Comparison of ENCODE assay signal across 7 mouse cellular contexts in the genomic region with DNA sequence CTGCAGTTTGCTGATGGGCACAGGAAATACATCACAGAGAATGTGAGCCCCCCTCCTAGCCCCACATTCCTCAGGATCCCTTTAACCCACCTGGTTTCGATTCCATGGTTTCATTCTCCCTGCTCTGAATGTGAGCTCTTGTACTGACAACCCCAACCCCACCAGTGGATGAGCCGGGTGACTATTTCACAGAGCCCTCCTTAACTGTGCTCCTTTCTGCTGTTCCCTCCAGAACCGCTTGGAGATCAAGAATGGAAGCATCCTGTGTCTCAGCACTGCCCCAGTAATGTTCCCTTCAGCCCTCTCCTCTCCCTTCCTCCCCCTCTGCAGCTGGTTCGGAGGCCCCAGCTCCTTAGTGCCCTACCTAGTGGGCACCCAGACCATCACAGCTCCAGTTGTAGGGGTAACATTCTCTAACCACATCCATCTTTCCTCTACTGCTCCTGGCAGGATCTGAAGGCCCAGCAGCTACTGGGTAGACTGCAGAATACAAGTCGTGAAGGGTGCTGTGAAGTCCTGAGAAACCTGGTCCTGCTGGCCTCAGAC. TPM values are rescaled to one million over a fixed set of nuclear protein-coding genes. Genes with fewer than 3 reads are reported as not detected.
DNase-seq lines count a peak whose midpoint lies in the region; ATAC-seq and TF ChIP-seq lines count a peak whose summit lies in the region.

No protein-coding gene starts in this region.

- DNase-seq in lung, adult 2 months, result no peak
- no peak for DNase-seq in lung, adult 18-20 months
- no peak for DNase-seq in adrenal gland, adult 18-20 months (ENCODE audit: low spot score in 2 of 2)
- DNase-seq in adrenal gland, postnatal 25 days, result no peak

- 35% methylated on average over 5 of the region's 5 CpGs for WGBS in lung, adult 2 months
- WGBS in embryonic facial prominence, embryonic 15.5 days, result 34% methylated on average over 5 of the region's 5 CpGs
- 34% methylated on average over 5 of the region's 5 CpGs for WGBS in intestine, embryonic 15.5 days
- 59% methylated on average over 5 of the region's 5 CpGs for WGBS in neural tube, embryonic 14.5 days

- no peaks in the 10 kb centered on the region for H3K9me3 ChIP-seq in embryonic facial prominence, embryonic 15.5 days (replicated peaks)
- H3K9me3 ChIP-seq in intestine, embryonic 15.5 days, result no peaks in the 10 kb centered on the region
- H3K9me3 ChIP-seq in neural tube, embryonic 14.5 days (ENCODE audit: control insufficient read depth, low read length), result no peaks in the 10 kb centered on the region

- H3K27me3 ChIP-seq in embryonic facial prominence, embryonic 15.5 days, result no peaks in the 10 kb centered on the region
- H3K27me3 ChIP-seq in intestine, embryonic 15.5 days (replicated peaks), result no peaks in the 10 kb centered on the region
- no peaks in the 10 kb centered on the region for H3K27me3 ChIP-seq in neural tube, embryonic 14.5 days (ENCODE audit: control insufficient read depth, insufficient read depth, low read length)

- peak overlapping the region; percentile 87; the same call in 1 of the 2 replicates for H3K27ac ChIP-seq in embryonic facial prominence, embryonic 15.5 days (replicated peaks)
- H3K27ac ChIP-seq in intestine, embryonic 15.5 days, result no peak overlapping the region
- no peak overlapping the region for H3K27ac ChIP-seq in neural tube, embryonic 14.5 days (ENCODE audit: low read depth, low read length)

- peak overlapping the region; percentile 47 for H3K9ac ChIP-seq in embryonic facial prominence, embryonic 15.5 days
- peak overlapping the region; percentile 55 for H3K9ac ChIP-seq in intestine, embryonic 15.5 days
- H3K9ac ChIP-seq in neural tube, embryonic 14.5 days (replicated peaks; ENCODE audit: low read depth, low read length), result no peak overlapping the region

- no peak for TF ChIP-seq POLR2A in lung, adult 2 months (IDR thresholded peaks at IDR 0.05; ENCODE audit: borderline replicate concordance, extremely low read depth, low read depth, low read length)

- peaks cover 4% of the 10 kb centered on the region for H3K4me1 ChIP-seq in lung, adult 2 months (ENCODE audit: control insufficient read depth, insufficient read depth, low read length)
- H3K4me1 ChIP-seq in embryonic facial prominence, embryonic 15.5 days, result peaks cover 29% of the 10 kb centered on the region
- H3K4me1 ChIP-seq in intestine, embryonic 15.5 days (replicated peaks), result peaks cover 23% of the 10 kb centered on the region
- peaks cover 12% of the 10 kb centered on the region; the same call in 1 of the 2 replicates for H3K4me1 ChIP-seq in neural tube, embryonic 14.5 days (ENCODE audit: control insufficient read depth, insufficient read depth, low read length)

- peaks cover 69% of the 10 kb centered on the region for H3K36me3 ChIP-seq in embryonic facial prominence, embryonic 15.5 days
- H3K36me3 ChIP-seq in intestine, embryonic 15.5 days, result peaks cover 36% of the 10 kb centered on the region
- peaks cover 29% of the 10 kb centered on the region for H3K36me3 ChIP-seq in neural tube, embryonic 14.5 days (ENCODE audit: control insufficient read depth, insufficient read depth, low read length)

- H3K4me2 ChIP-seq in embryonic facial prominence, embryonic 15.5 days (replicated peaks), result peak overlapping the region; percentile 74
- H3K4me2 ChIP-seq in intestine, embryonic 15.5 days (replicated peaks), result peak overlapping the region; percentile 66
- 0 out of 2 replicates have a peak overlapping the region, but pooled peaks have one; percentile 9 for H3K4me2 ChIP-seq in neural tube, embryonic 14.5 days (ENCODE audit: low read depth, low read length)

- H3K4me3 ChIP-seq in lung, adult 2 months (replicated peaks; ENCODE audit: extremely low read depth, low read depth, low read length), result peak overlapping the region; percentile 18
- H3K4me3 ChIP-seq in embryonic facial prominence, embryonic 15.5 days (replicated peaks), result peak overlapping the region; percentile 46
- H3K4me3 ChIP-seq in intestine, embryonic 15.5 days (replicated peaks), result peak overlapping the region; percentile 42
- H3K4me3 ChIP-seq in neural tube, embryonic 14.5 days (ENCODE audit: low read depth, low read length), result no peak overlapping the region

- peak; percentile 22; the same call in 1 of the 2 replicates for ATAC-seq in embryonic facial prominence, embryonic 15.5 days (ENCODE audit: insufficient number of reproducible peaks, low FRiP score, low TSS enrichment, low read depth)
- peak; percentile 16 for ATAC-seq in intestine, embryonic 15.5 days
- 0 out of 2 replicates have a peak, but pooled peaks have one; percentile 8 for ATAC-seq in neural tube, embryonic 14.5 days (ENCODE audit: low read depth)

- TF ChIP-seq CTCF in lung, adult 2 months (IDR thresholded peaks at IDR 0.05; ENCODE audit: insufficient read depth, low read length), result no peak

RNA-seq across cellular contexts. Expression of a gene that starts 0.8 kb away (rescaled TPM):
- polyA plus RNA-seq in lung, adult 2 months (2012; rRNA removed), result 39.2 and 50.3 TPM in 2 replicates
- polyA plus RNA-seq in embryonic facial prominence, embryonic 15.5 days (2015; fragmentation: Nextera tagmentation; extraction: Ambion mirVana), result 9.9 and 11.4 TPM in 2 replicates
- 18.3 and 21.2 TPM in 2 replicates for polyA plus RNA-seq in intestine, embryonic 15.5 days (2015; fragmentation: Nextera tagmentation; extraction: Ambion mirVana)
- polyA plus RNA-seq in neural tube, embryonic 14.5 days (2014; fragmentation: Nextera tagmentation; extraction: Ambion mirVana), result 0.77 and 1.3 TPM in 2 replicates
- 1 to 10 TPM; 4.5 to 6.9 TPM for total RNA-seq in adrenal gland, adult 18-20 months (2021)
- total RNA-seq in adrenal gland, postnatal 25 days (2021), result 3.9 and 9.8 TPM in 2 replicates

RNA-seq across cellular contexts. Expression of a gene that starts 8.8 kb away (rescaled TPM):
- polyA plus RNA-seq in lung, adult 2 months (2012; rRNA removed), result 109 and 127 TPM in 2 replicates
- 67.9 and 79.6 TPM in 2 replicates for polyA plus RNA-seq in embryonic facial prominence, embryonic 15.5 days (2015; fragmentation: Nextera tagmentation; extraction: Ambion mirVana)
- 84.9 and 90.4 TPM in 2 replicates for polyA plus RNA-seq in intestine, embryonic 15.5 days (2015; fragmentation: Nextera tagmentation; extraction: Ambion mirVana)
- polyA plus RNA-seq in neural tube, embryonic 14.5 days (2014; fragmentation: Nextera tagmentation; extraction: Ambion mirVana), result 46.4 and 49.7 TPM in 2 replicates
- 10 to 100 TPM; 43.2 to 44.9 TPM for total RNA-seq in adrenal gland, adult 18-20 months (2021)
- 44.1 and 45.5 TPM in 2 replicates for total RNA-seq in adrenal gland, postnatal 25 days (2021)

RNA-seq across cellular contexts. Expression of a gene that starts 10.3 kb away (rescaled TPM):
- 49.2 and 57.5 TPM in 2 replicates for polyA plus RNA-seq in lung, adult 2 months (2012; rRNA removed)
- polyA plus RNA-seq in embryonic facial prominence, embryonic 15.5 days (2015; fragmentation: Nextera tagmentation; extraction: Ambion mirVana), result 10.2 and 11.0 TPM in 2 replicates
- 8.0 and 8.7 TPM in 2 replicates for polyA plus RNA-seq in intestine, embryonic 15.5 days (2015; fragmentation: Nextera tagmentation; extraction: Ambion mirVana)
- 8.0 and 12.5 TPM in 2 replicates for polyA plus RNA-seq in neural tube, embryonic 14.5 days (2014; fragmentation: Nextera tagmentation; extraction: Ambion mirVana)
- total RNA-seq in adrenal gland, adult 18-20 months (2021), result 10 to 100 TPM; 15.6 to 17.2 TPM
- 28.1 and 32.0 TPM in 2 replicates for total RNA-seq in adrenal gland, postnatal 25 days (2021)

RNA-seq across cellular contexts. Expression of a gene that starts 16.6 kb away (rescaled TPM):
- polyA plus RNA-seq in lung, adult 2 months (2012; rRNA removed), result 4.2 and 6.0 TPM in 2 replicates
- 12.1 and 14.5 TPM in 2 replicates for polyA plus RNA-seq in embryonic facial prominence, embryonic 15.5 days (2015; fragmentation: Nextera tagmentation; extraction: Ambion mirVana)
- 8.3 and 8.6 TPM in 2 replicates for polyA plus RNA-seq in intestine, embryonic 15.5 days (2015; fragmentation: Nextera tagmentation; extraction: Ambion mirVana)
- 84.6 and 118 TPM in 2 replicates for polyA plus RNA-seq in neural tube, embryonic 14.5 days (2014; fragmentation: Nextera tagmentation; extraction: Ambion mirVana)
- 1 to 10 TPM; 2.2 to 2.8 TPM for total RNA-seq in adrenal gland, adult 18-20 months (2021)
- 1.9 and 3.7 TPM in 2 replicates for total RNA-seq in adrenal gland, postnatal 25 days (2021)

RNA-seq across cellular contexts. Expression of a gene that starts 19.9 kb away (rescaled TPM):
- polyA plus RNA-seq in lung, adult 2 months (2012; rRNA removed), result 7.6 and 13.2 TPM in 2 replicates
- 1.6 and 2.0 TPM in 2 replicates for polyA plus RNA-seq in embryonic facial prominence, embryonic 15.5 days (2015; fragmentation: Nextera tagmentation; extraction: Ambion mirVana)
- 1.3 and 2.3 TPM in 2 replicates for polyA plus RNA-seq in intestine, embryonic 15.5 days (2015; fragmentation: Nextera tagmentation; extraction: Ambion mirVana)
- polyA plus RNA-seq in neural tube, embryonic 14.5 days (2014; fragmentation: Nextera tagmentation; extraction: Ambion mirVana), result 0.85 and 0.95 TPM in 2 replicates
- total RNA-seq in adrenal gland, adult 18-20 months (2021), result 1 to 10 TPM; 3.1 to 3.8 TPM
- 4.9 and 7.4 TPM in 2 replicates for total RNA-seq in adrenal gland, postnatal 25 days (2021)

Comparison
In these comparisons a context has a peak if more than half of its experiments do, and no peak if none do; other contexts are left out.
1. H3K4me2 ChIP-seq: peak in every context shown above with its lines; median percentile 74 in embryonic facial prominence, embryonic 15.5 days; 66 in intestine, embryonic 15.5 days; 9 in neural tube, embryonic 14.5 days.